Mouse (Mus musculus): ENCODE results near the gene Pou3f1.

Pou3f1 gene

GRCm38 (mm10) chr4:124657781-124658180, 1.2 kb downstream of the Pou3f1 start:
- peak in 1 of 2 experiments; percentile 13 for DNase-seq (ENCODE audit: low spot score in 2 of 2)

GRCm38 (mm10) chr4:124658412-124658851, 1.8 kb downstream of the Pou3f1 start:
- DNase-seq (ENCODE audit: low spot score in 2 of 2) = no peak

DNA sequence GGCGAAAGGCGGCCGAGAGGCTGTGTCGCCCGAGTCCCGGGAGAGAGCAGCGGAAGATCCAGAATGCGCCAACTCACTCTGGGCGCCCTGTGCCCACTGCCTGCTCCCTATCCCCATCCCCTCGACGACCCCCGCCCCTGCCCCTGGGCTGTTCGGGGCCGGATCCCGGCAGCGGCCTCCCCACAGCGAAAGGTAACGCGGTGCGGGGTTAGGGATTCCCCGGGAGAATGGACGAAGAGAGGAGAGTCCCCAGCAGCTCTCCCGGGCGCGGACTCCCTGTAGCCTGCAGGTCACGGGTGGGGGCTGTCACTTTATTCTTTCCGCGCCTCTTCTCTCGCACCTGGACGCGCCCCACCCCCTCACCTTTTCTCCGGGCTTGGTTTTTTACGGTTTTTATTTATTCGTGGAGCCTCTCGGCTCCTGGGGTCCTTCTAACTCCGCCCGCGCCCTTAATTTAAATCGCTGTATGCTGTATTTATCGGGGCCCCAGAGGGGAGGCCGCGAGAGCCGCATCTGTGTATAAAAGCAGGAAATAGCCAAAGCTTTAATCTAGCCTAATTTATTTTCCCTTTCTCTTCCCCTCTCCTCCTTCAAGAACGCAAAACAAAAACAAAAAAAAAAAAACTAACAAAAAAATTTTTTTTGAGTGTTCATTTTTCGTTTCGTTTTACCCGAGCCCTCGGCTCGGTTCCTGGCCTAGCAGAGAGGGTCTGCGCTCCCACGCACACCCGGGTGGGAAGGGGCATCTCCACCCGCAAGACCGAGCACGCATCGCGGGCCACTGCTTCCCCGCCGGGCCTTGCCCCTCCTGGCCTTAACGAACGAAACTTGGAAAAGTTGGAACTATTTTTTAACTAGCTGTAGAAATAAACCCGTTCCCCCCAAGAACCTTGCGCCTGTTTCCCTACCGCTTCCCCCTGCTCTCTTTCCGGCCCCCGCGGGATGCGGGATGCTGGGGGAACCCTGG, 2.9 kb downstream of the Pou3f1 start:
- DNase-seq (ENCODE audit: low spot score in 2 of 2) = no peak

GRCm38 (mm10) chr4:124660603-124661002, 4.0 kb downstream of the Pou3f1 start:
- no peak for DNase-seq (ENCODE audit: low spot score in 2 of 2)

- no peak for DNase-seq (ENCODE audit: low spot score in 2 of 2)
Observed at GRCm38 (mm10) chr4:124663034-124663433, 6.4 kb downstream of the Pou3f1 start.

DNA sequence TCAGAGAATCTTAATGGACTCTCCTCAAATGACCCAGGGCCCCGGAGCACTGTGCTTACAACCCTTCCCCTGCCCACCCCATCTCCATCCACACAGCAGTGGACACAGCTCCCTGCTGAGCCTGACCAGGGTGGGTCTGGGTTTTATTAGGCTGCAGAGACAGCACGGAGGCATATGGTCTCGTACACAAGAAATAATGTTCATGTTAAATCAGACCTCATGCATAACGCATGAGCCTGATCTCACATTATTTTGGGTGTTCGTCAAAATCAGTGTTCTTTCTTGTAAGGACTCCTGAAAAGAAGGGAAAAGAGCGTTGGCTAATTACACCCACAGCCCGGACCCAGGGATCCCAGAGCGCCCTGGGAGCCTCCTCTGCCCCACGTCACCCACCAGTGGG, 7.6 kb downstream of the Pou3f1 start:
- no peak for DNase-seq (ENCODE audit: low spot score in 2 of 2)

DNA sequence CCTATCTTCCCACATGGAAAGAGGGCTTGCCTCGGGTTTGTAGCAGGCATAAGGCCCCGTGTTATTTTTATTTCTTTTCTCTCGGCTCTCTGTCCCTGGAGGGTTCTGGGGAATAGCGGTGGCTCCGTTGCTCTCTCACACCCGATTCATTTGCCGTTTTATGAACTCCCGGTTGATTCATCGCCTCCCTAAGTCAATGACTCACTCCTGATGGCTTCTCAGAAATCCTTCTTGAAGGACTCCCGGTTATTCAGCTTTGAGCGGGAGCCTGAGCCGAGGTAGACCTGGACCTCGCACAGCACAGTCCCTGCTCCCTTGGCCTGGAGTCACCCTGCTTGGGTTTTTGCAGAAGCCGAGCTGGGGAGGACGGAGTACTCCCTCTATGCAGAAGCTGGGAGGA, 8.0 kb downstream of the Pou3f1 start:
- no peak for DNase-seq (ENCODE audit: low spot score in 2 of 2)

DNA sequence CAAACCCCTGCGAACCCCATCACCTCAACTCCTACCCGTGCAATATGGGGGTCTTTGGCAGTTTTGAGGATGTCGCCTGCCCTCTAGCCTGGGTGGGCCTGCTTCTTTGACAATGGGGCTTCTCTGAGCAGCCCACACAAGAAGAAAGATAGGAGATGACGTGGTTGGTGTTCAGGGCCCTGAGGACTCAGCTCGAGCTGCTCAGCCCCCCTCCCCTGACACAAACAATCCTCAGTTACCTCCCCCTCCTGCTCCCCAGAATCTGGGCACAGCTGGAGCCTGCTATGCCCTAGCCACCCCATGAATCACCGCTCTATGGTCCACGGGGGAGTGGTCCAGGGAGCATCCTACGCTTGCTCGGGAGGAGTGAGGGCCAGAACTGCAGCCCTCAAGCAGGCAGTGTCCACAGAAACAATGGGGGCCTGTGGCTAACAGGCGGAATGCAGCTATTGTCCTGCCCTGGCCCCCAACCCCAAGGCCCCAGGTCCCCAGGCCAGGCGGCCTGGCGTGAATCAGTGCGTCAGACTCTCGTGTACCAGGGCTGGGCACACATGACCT, 10.9 kb downstream of the Pou3f1 start:
- no peak for DNase-seq (ENCODE audit: low spot score in 2 of 2)

DNA sequence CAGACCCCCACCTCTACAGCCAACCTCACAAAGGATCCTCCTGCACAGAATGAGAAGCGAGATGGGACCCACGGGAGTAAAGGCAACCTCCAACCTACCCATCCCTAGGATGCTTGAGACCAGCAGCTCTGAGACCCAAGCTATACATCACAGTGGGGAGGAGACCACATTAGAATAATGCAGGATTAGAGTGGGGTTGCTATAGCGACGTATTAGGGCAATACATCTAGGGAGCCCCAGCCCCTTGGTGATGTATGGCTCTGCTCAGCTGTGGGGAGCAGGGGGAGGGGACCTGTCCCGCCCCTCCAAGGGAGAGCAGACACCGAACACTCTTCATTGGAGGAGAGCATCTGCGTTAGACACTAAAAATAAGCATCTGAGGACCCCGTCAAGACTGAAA, 11.5 kb downstream of the Pou3f1 start:
- DNase-seq (ENCODE audit: low spot score in 2 of 2) = no peak

- DNase-seq (ENCODE audit: low spot score in 2 of 2) = no peak
Observed at GRCm38 (mm10) chr4:124670232-124670631, 13.6 kb downstream of the Pou3f1 start.

GRCm38 (mm10) chr4:124671583-124671982, 15.0 kb downstream of the Pou3f1 start:
- DNase-seq (ENCODE audit: low spot score in 2 of 2) = no peak

- DNase-seq (ENCODE audit: low spot score in 2 of 2) = no peak
Observed at GRCm38 (mm10) chr4:124672347-124673320, 16.0 kb downstream of the Pou3f1 start.

DNA sequence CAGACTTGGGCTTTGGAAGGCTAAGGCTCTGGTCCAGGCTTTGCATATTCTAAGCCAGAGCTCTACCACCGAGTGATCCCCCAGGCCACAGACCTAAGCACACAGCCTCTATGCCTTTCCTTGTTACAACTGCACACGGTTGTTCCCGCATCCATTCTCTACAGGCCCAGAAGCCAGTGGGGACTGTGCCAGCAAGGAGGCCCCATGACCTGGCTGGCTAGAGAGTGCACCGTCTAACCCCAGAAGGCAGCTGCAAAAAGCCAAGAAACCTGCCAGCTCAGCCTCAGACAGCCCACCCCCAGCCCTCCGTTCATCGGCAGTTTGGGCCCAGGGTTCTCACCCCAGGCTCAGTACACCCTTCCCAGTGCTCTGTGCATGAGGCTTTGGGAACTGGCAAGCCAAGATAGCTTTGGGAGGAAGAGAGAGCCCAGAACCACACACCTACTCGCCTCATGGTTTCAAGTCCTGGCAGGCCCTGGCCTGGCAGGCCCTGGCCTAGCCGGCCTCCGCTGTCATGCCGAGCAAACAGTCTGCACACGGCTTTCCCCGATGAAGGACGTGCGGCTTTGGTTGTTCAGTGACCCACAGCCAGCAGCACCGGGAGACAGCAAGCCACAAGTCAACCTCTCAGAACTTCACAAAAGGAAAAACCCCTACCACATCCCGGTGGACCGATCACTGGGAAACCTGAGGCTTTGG, 17.9 kb downstream of the Pou3f1 start:
- DNase-seq (ENCODE audit: low spot score in 2 of 2) = no peak

DNA sequence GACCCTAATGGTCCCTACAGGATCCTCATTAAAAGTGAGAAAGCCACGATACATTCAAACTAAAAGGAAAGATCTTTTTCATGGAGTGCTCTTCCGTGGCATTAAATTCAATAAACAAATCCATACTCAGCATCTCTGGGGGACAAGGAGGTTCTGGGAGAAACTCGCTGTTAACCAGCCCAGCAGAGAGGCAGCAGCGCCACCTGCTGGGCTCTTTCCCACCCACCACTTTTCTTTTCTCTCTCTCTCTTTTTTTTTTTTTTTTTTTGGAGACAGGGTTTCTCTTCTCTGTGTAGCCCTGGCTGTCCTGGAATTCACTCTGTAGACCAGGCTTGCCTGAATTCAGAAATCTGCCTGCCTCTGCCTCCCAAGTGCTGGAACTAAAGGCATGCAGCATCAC, 18.4 kb downstream of the Pou3f1 start:
- DNase-seq (ENCODE audit: low spot score in 2 of 2) = no peak

DNA sequence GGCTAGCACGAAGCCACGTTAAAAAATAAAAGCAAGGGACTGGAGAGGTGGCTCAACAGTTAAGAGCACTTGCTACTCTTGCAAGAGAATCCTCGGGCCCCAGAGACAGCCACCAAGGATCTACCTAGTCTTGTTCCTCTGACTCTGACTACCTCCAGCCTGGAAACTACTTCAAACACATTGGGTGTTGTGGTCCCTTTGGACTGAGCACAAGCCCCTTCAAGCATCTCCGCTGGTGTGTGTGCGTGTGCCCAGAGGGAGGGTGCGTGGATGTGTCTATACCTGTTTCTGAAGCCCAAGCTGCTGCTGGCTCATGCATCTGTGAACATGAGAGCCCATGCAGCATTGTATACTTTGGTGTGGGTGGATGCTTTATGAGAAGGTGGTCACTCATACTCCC, 19.4 kb downstream of the Pou3f1 start:
- no peak for DNase-seq (ENCODE audit: low spot score in 2 of 2)

DNA sequence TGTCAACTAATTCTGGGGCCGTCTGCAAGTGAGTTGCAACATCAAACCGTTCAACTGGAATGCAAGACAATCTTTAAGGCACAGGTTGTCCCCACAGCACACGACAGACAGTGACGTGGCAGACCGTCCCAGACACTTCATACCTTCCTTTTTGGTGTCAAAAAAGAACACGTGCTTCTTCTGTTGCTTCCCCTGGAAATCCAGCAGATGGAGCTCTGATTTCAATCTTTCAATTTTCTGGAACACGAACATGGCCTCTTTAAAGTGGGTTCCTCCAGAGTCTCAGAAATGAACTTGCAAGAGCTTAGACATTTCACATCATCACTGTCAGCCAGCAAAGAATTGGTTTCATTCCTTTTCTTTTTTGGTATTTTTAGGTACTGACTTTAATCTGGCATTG, 25.7 kb downstream of the Pou3f1 start:
- no peak for DNase-seq (ENCODE audit: low spot score in 2 of 2)

GRCm38 (mm10) chr4:124683474-124683873, 26.9 kb downstream of the Pou3f1 start:
- DNase-seq (ENCODE audit: low spot score in 2 of 2) = no peak

DNA sequence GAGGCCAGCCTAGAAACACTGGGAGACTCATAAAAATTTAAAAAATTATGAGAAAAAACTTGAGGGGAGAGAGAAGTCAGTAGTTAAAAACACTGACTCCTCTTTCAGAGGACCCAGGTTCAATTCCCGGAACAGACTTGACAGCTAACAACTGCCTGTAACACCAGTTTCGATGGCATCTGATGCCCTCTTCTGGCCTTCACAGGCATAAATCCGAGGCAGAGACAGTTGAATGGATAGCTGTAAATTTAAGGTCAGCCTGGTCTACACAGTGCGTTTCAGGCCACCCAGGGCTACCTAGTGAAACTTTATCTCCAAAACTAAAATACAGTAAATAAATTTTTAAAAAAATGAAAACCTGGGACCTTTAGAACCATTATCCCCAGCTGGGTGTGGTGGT, 28.4 kb downstream of the Pou3f1 start:
- no peak for DNase-seq (ENCODE audit: low spot score in 2 of 2)

GRCm38 (mm10) chr4:124685453-124685852, 28.8 kb downstream of the Pou3f1 start:
- DNase-seq (ENCODE audit: low spot score in 2 of 2) = no peak

- DNase-seq (ENCODE audit: low spot score in 2 of 2) = no peak
Observed at GRCm38 (mm10) chr4:124685897-124686402, 29.3 kb downstream of the Pou3f1 start.

GRCm38 (mm10) chr4:124691455-124691854, 34.8 kb downstream of the Pou3f1 start:
- DNase-seq (ENCODE audit: low spot score in 2 of 2) = no peak

Data from thymus, postnatal 10 days (tissue).